Comparison of ENCODE assay signal across 9 mouse cellular contexts in the genomic region with DNA sequence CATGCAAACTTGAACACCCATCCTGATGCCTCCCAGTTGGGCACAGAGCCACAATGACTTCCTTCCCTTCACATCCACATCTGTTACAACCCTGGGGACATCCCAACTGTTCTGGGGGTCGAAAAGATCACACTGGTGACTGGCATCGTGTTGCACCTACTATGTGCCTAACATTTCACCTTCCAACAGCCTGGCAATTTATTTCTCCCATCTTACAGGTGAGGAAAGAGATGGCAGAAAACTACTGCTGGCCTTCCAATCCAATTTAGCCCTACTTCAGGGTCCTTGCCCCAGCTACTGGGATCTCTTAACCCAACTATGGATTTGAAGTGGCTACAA. TPM values are rescaled to one million over a fixed set of nuclear protein-coding genes. Genes with fewer than 3 reads are reported as not detected.
DNase-seq lines count a peak whose midpoint lies in the region; ATAC-seq and TF ChIP-seq lines count a peak whose summit lies in the region.
"Had no signal": no experiment of that assay in that cellular context is flagged by ENCODE, and none has a peak within 500 bp of the region (broad histone marks: within the 10 kb centered on the region; RNA-seq: fewer than 3 reads in every experiment).

No protein-coding gene starts in this region.

- H3K27ac ChIP-seq in kidney, embryonic 15.5 days, result peak overlapping the region; percentile 73
- no peak overlapping the region for H3K27ac ChIP-seq in bone marrow macrophage, adult 2 months (ENCODE audit: insufficient read depth, low read depth, low read length)
- H3K27ac ChIP-seq in hindbrain, postnatal 0 days, result peak overlapping the region; percentile 97
- peak overlapping the region; percentile 97 for H3K27ac ChIP-seq in midbrain, postnatal 0 days (ENCODE audit: low read depth, low read length)

- TF ChIP-seq CTCF in bone marrow macrophage, adult 2 months (IDR thresholded peaks at IDR 0.05; ENCODE audit: low read depth, low read length), result no peak
- TF ChIP-seq CTCF in hindbrain, postnatal 0 days (IDR thresholded peaks at IDR 0.05; ENCODE audit: low read depth), result no peak
- TF ChIP-seq CTCF in midbrain, postnatal 0 days (IDR thresholded peaks at IDR 0.05), result no peak

- H3K4me3 ChIP-seq in kidney, embryonic 15.5 days (replicated peaks), result peak overlapping the region; percentile 67
- H3K4me3 ChIP-seq in bone marrow macrophage, adult 2 months (ENCODE audit: insufficient read depth, low read length), result peak overlapping the region; percentile 54
- H3K4me3 ChIP-seq in hindbrain, postnatal 0 days (ENCODE audit: low read length), result peak overlapping the region; percentile 52
- peak overlapping the region; percentile 56; the same call in 1 of the 2 replicates for H3K4me3 ChIP-seq in midbrain, postnatal 0 days (ENCODE audit: low read depth, low read length)

- H3K4me1 ChIP-seq in kidney, embryonic 15.5 days, result peaks cover 66% of the 10 kb centered on the region
- H3K4me1 ChIP-seq in bone marrow macrophage, adult 2 months (ENCODE audit: control insufficient read depth, insufficient read depth, low read length), result peaks cover 55% of the 10 kb centered on the region
- H3K4me1 ChIP-seq in hindbrain, postnatal 0 days (ENCODE audit: insufficient read depth, low read length), result peaks cover 52% of the 10 kb centered on the region
- peaks cover 37% of the 10 kb centered on the region for H3K4me1 ChIP-seq in midbrain, postnatal 0 days (ENCODE audit: insufficient read depth, low read length)

- H3K27me3 ChIP-seq in kidney, embryonic 15.5 days, result peaks cover 16% of the 10 kb centered on the region
- H3K27me3 ChIP-seq in hindbrain, postnatal 0 days (ENCODE audit: insufficient read depth, low read length), result no peaks in the 10 kb centered on the region
- no peaks in the 10 kb centered on the region for H3K27me3 ChIP-seq in midbrain, postnatal 0 days (ENCODE audit: insufficient read depth, low read length)

- no peak for TF ChIP-seq POLR2A in bone marrow macrophage, adult 2 months (IDR thresholded peaks at IDR 0.05; ENCODE audit: borderline replicate concordance, low read depth, low read length)

- H3K9me3 ChIP-seq in kidney, embryonic 15.5 days (replicated peaks), result no peaks in the 10 kb centered on the region
- no peaks in the 10 kb centered on the region for H3K9me3 ChIP-seq in hindbrain, postnatal 0 days (ENCODE audit: low read length)
- no peaks in the 10 kb centered on the region for H3K9me3 ChIP-seq in midbrain, postnatal 0 days (ENCODE audit: low read length)

- peak overlapping the region; percentile 51 for H3K9ac ChIP-seq in kidney, embryonic 15.5 days
- H3K9ac ChIP-seq in hindbrain, postnatal 0 days (replicated peaks; ENCODE audit: low read length), result peak overlapping the region; percentile 67
- H3K9ac ChIP-seq in midbrain, postnatal 0 days (replicated peaks; ENCODE audit: low read length, poor library complexity, severe bottlenecking), result peak overlapping the region; percentile 86

- WGBS in kidney, embryonic 15.5 days, result 18% methylated on average over 2 of the region's 2 CpGs
- 19% methylated on average over 2 of the region's 2 CpGs for WGBS in hindbrain, postnatal 0 days
- WGBS in midbrain, postnatal 0 days, result 13% methylated on average over 2 of the region's 2 CpGs

- peak overlapping the region; percentile 99 for H3K4me2 ChIP-seq in kidney, embryonic 15.5 days
- H3K4me2 ChIP-seq in hindbrain, postnatal 0 days (ENCODE audit: low read depth, low read length), result peak overlapping the region; percentile 91
- H3K4me2 ChIP-seq in midbrain, postnatal 0 days (ENCODE audit: low read depth, low read length, poor library complexity, severe bottlenecking), result peak overlapping the region; percentile 98

- ATAC-seq in kidney, embryonic 15.5 days (replicated peaks; ENCODE audit: low FRiP score), result no peak
- no peak for ATAC-seq in hindbrain, postnatal 0 days
- no peak for ATAC-seq in midbrain, postnatal 0 days (ENCODE audit: low FRiP score)

- no peaks in the 10 kb centered on the region for H3K36me3 ChIP-seq in kidney, embryonic 15.5 days
- no peaks in the 10 kb centered on the region for H3K36me3 ChIP-seq in hindbrain, postnatal 0 days (ENCODE audit: insufficient read depth, low read length)
- no peaks in the 10 kb centered on the region for H3K36me3 ChIP-seq in midbrain, postnatal 0 days (ENCODE audit: insufficient read depth, low read length)

- DNase-seq in kidney, adult 9 months, result no peak
- no peak for DNase-seq in hindbrain, postnatal 0 days (ENCODE audit: low spot score)
- DNase-seq in midbrain, postnatal 0 days (ENCODE audit: low spot score), result no peak
- DNase-seq in urinary bladder, adult 18-20 months (ENCODE audit: low spot score in 2 of 2), result no peak
- no peak for DNase-seq in right cerebral cortex, postnatal 4 days
- DNase-seq in cerebellum, adult 11-12 months, result no peak

RNA-seq across cellular contexts. Expression of gene 4930404H24Rik, which starts 0.8 kb away (rescaled TPM):
- not detected in 2 replicates for polyA plus RNA-seq in kidney, embryonic 15.5 days (2015; fragmentation: Nextera tagmentation; extraction: Ambion mirVana)
- polyA plus RNA-seq in bone marrow macrophage, adult 2 months (2012; ENCODE audit: insufficient read depth, insufficient read length, missing spikeins), result not detected in 2 replicates
- not detected in 2 replicates for total RNA-seq in hindbrain, postnatal 0 days (2014; rRNA removed)
- not detected in 2 replicates for polyA plus RNA-seq in hindbrain, postnatal 0 days (2015; fragmentation: Nextera tagmentation; extraction: Ambion mirVana)
- not detected in 2 replicates for total RNA-seq in midbrain, postnatal 0 days (2014; rRNA removed)
- not detected in 2 replicates for polyA plus RNA-seq in midbrain, postnatal 0 days (2015; fragmentation: Nextera tagmentation; extraction: Ambion mirVana)
- total RNA-seq: left cerebral cortex, postnatal 25 days had no signal

RNA-seq across cellular contexts. Expression of gene Nol4l, which starts 36.4 kb away (rescaled TPM):
- polyA plus RNA-seq in kidney, embryonic 15.5 days (2015; fragmentation: Nextera tagmentation; extraction: Ambion mirVana), result 13.7 and 14.2 TPM in 2 replicates
- polyA plus RNA-seq in bone marrow macrophage, adult 2 months (2012; ENCODE audit: insufficient read depth, insufficient read length, missing spikeins), result 15.9 and 19.2 TPM in 2 replicates
- 68.3 and 80.8 TPM in 2 replicates for total RNA-seq in hindbrain, postnatal 0 days (2014; rRNA removed)
- polyA plus RNA-seq in hindbrain, postnatal 0 days (2015; fragmentation: Nextera tagmentation; extraction: Ambion mirVana), result 23.7 and 24.2 TPM in 2 replicates
- 73.1 and 97.7 TPM in 2 replicates for total RNA-seq in midbrain, postnatal 0 days (2014; rRNA removed)
- 24.4 and 26.4 TPM in 2 replicates for polyA plus RNA-seq in midbrain, postnatal 0 days (2015; fragmentation: Nextera tagmentation; extraction: Ambion mirVana)
